Mouse (Mus musculus): ENCODE measurements at regions not wholly inside any gene's neighbourhood (a gene's known extent, or its start where the extent isn't known, plus 50 kb on each side); places are given as distances from the start of the nearest gene placed in this dataset.

GRCm38 (mm10) chr7:90037736-90038135 lies 57.0 kb upstream of the Eed start:
- H3K36me3 ChIP-seq (ENCODE audit: control insufficient read depth, insufficient read depth), result no peaks in the 10 kb centered on the region
- TF ChIP-seq CTCF (IDR thresholded peaks at IDR 0.05; ENCODE audit: control insufficient read depth, insufficient read depth, insufficient read length) (no peak), MYOD1 (IDR thresholded peaks at IDR 0.05; ENCODE audit: control insufficient read depth, insufficient read length, low read depth) (no peak), CEBPB (IDR thresholded peaks at IDR 0.05; ENCODE audit: low read depth) (no peak), FOSL1 (IDR thresholded peaks at IDR 0.05; ENCODE audit: insufficient read depth, low read length, poor library complexity, severe bottlenecking) (no peak), MYOG (IDR thresholded peaks at IDR 0.05; ENCODE audit: control insufficient read depth, extremely low read depth, insufficient read length) (no peak), MAX (IDR thresholded peaks at IDR 0.05) (no peak), USF1 (IDR thresholded peaks at IDR 0.05; ENCODE audit: low read depth) (no peak)
- no peak overlapping the region for H3K4me3 ChIP-seq (ENCODE audit: insufficient read depth, poor library complexity, severe bottlenecking)
- no peaks in the 10 kb centered on the region for H3K79me2 ChIP-seq (ENCODE audit: control insufficient read depth, insufficient read depth)
- H3K79me3 ChIP-seq (ENCODE audit: low read depth), result no peaks in the 10 kb centered on the region
- H3K27me3 ChIP-seq (ENCODE audit: control insufficient read depth, insufficient read depth, insufficient read length), result no peaks in the 10 kb centered on the region
- H3ac ChIP-seq (ENCODE audit: control insufficient read depth, insufficient read length, low read depth), result no peak overlapping the region

GRCm38 (mm10) chr7:90039504-90039903 lies 58.7 kb upstream of the Eed start:
- Histone ChIP-seq H3K79me2 (ENCODE audit: control insufficient read depth, insufficient read depth) (no peaks in the 10 kb centered on the region), H3K4me3 (ENCODE audit: insufficient read depth, poor library complexity, severe bottlenecking) (no peak overlapping the region), H3K27me3 (ENCODE audit: control insufficient read depth, insufficient read depth, insufficient read length) (no peaks in the 10 kb centered on the region), H3ac (ENCODE audit: control insufficient read depth, insufficient read length, low read depth) (no peak overlapping the region), H3K79me3 (ENCODE audit: low read depth) (no peaks in the 10 kb centered on the region), H3K36me3 (ENCODE audit: control insufficient read depth, insufficient read depth) (no peaks in the 10 kb centered on the region)
- TF ChIP-seq MYOD1 (IDR thresholded peaks at IDR 0.05; ENCODE audit: control insufficient read depth, insufficient read length, low read depth) (no peak), USF1 (IDR thresholded peaks at IDR 0.05; ENCODE audit: low read depth) (no peak), MAX (IDR thresholded peaks at IDR 0.05) (no peak), CTCF (IDR thresholded peaks at IDR 0.05; ENCODE audit: control insufficient read depth, insufficient read depth, insufficient read length) (no peak), CEBPB (IDR thresholded peaks at IDR 0.05; ENCODE audit: low read depth) (no peak), FOSL1 (IDR thresholded peaks at IDR 0.05; ENCODE audit: insufficient read depth, low read length, poor library complexity, severe bottlenecking) (no peak)

- Histone ChIP-seq H3K4me3 (ENCODE audit: insufficient read depth, poor library complexity, severe bottlenecking) (no peak overlapping the region), H3K79me2 (ENCODE audit: control insufficient read depth, insufficient read depth) (no peaks in the 10 kb centered on the region), H3K36me3 (ENCODE audit: control insufficient read depth, insufficient read depth) (no peaks in the 10 kb centered on the region), H3K27me3 (ENCODE audit: control insufficient read depth, insufficient read depth, insufficient read length) (no peaks in the 10 kb centered on the region), H3ac (ENCODE audit: control insufficient read depth, insufficient read length, low read depth) (no peak overlapping the region), H3K79me3 (ENCODE audit: low read depth) (no peaks in the 10 kb centered on the region)
- TF ChIP-seq FOSL1 (IDR thresholded peaks at IDR 0.05; ENCODE audit: insufficient read depth, low read length, poor library complexity, severe bottlenecking) (no peak), CTCF (IDR thresholded peaks at IDR 0.05; ENCODE audit: control insufficient read depth, insufficient read depth, insufficient read length) (no peak), MYOD1 (IDR thresholded peaks at IDR 0.05; ENCODE audit: control insufficient read depth, insufficient read length, low read depth) (no peak), USF1 (IDR thresholded peaks at IDR 0.05; ENCODE audit: low read depth) (no peak), CEBPB (IDR thresholded peaks at IDR 0.05; ENCODE audit: low read depth) (no peak), MYOG (IDR thresholded peaks at IDR 0.05; ENCODE audit: control insufficient read depth, extremely low read depth, insufficient read length) (no peak)
Measured at GRCm38 (mm10) chr7:90040581-90041340, 60.0 kb upstream of the Eed start.

GRCm38 (mm10) chr7:90041565-90042024 lies 60.8 kb upstream of the Eed start:
- Histone ChIP-seq H3K36me3 (ENCODE audit: control insufficient read depth, insufficient read depth) (no peaks in the 10 kb centered on the region), H3K79me2 (ENCODE audit: control insufficient read depth, insufficient read depth) (no peaks in the 10 kb centered on the region), H3K4me3 (ENCODE audit: insufficient read depth, poor library complexity, severe bottlenecking) (no peak overlapping the region), H3K27me3 (ENCODE audit: control insufficient read depth, insufficient read depth, insufficient read length) (no peaks in the 10 kb centered on the region), H3K79me3 (ENCODE audit: low read depth) (no peaks in the 10 kb centered on the region), H3ac (ENCODE audit: control insufficient read depth, insufficient read length, low read depth) (no peak overlapping the region)
- TF ChIP-seq MYOG (IDR thresholded peaks at IDR 0.05; ENCODE audit: control insufficient read depth, extremely low read depth, insufficient read length) (no peak), CEBPB (IDR thresholded peaks at IDR 0.05; ENCODE audit: low read depth) (no peak)

GRCm38 (mm10) chr7:90042364-90042763 lies 61.6 kb upstream of the Eed start:
- Histone ChIP-seq H3K4me3 (ENCODE audit: insufficient read depth, poor library complexity, severe bottlenecking) (no peak overlapping the region), H3K79me2 (ENCODE audit: control insufficient read depth, insufficient read depth) (no peaks in the 10 kb centered on the region), H3K27me3 (ENCODE audit: control insufficient read depth, insufficient read depth, insufficient read length) (no peaks in the 10 kb centered on the region), H3K79me3 (ENCODE audit: low read depth) (no peaks in the 10 kb centered on the region), H3ac (ENCODE audit: control insufficient read depth, insufficient read length, low read depth) (no peak overlapping the region), H3K36me3 (ENCODE audit: control insufficient read depth, insufficient read depth) (no peaks in the 10 kb centered on the region)
- TF ChIP-seq CTCF (IDR thresholded peaks at IDR 0.05; ENCODE audit: control insufficient read depth, insufficient read depth, insufficient read length) (no peak), CEBPB (IDR thresholded peaks at IDR 0.05; ENCODE audit: low read depth) (peak; percentile 46)

- TF ChIP-seq CEBPB (IDR thresholded peaks at IDR 0.05; ENCODE audit: low read depth) (no peak), MYOG (IDR thresholded peaks at IDR 0.05; ENCODE audit: control insufficient read depth, extremely low read depth, insufficient read length) (no peak), MYOD1 (IDR thresholded peaks at IDR 0.05; ENCODE audit: control insufficient read depth, insufficient read length, low read depth) (no peak), CTCF (IDR thresholded peaks at IDR 0.05; ENCODE audit: control insufficient read depth, insufficient read depth, insufficient read length) (no peak), USF1 (IDR thresholded peaks at IDR 0.05; ENCODE audit: low read depth) (no peak), MAX (IDR thresholded peaks at IDR 0.05) (no peak), FOSL1 (IDR thresholded peaks at IDR 0.05; ENCODE audit: insufficient read depth, low read length, poor library complexity, severe bottlenecking) (no peak)
- H3K36me3 ChIP-seq (ENCODE audit: control insufficient read depth, insufficient read depth), result no peaks in the 10 kb centered on the region
- no peak overlapping the region for H3ac ChIP-seq (ENCODE audit: control insufficient read depth, insufficient read length, low read depth)
- no peaks in the 10 kb centered on the region for H3K79me3 ChIP-seq (ENCODE audit: low read depth)
- no peaks in the 10 kb centered on the region for H3K79me2 ChIP-seq (ENCODE audit: control insufficient read depth, insufficient read depth)
- H3K27me3 ChIP-seq (ENCODE audit: control insufficient read depth, insufficient read depth, insufficient read length), result no peaks in the 10 kb centered on the region
- no peak overlapping the region for H3K4me3 ChIP-seq (ENCODE audit: insufficient read depth, poor library complexity, severe bottlenecking)
Measured at GRCm38 (mm10) chr7:90043526-90043925, 62.7 kb upstream of the Eed start.

All from C2C12 (cell line).